Mouse (Mus musculus) C2C12 (cell line): ENCODE measurements around the gene Ckm. TPM values are rescaled to one million over a fixed set of nuclear protein-coding genes. Genes with fewer than 3 reads are reported as not detected.

Experiments used
- H3K27me3 ChIP-seq: one replicate; pipeline ENCODE4 v1.6.1; 2011; ENCODE audit not compliant: control insufficient read depth, insufficient read depth, insufficient read length
- H3K36me3 ChIP-seq: one replicate; pipeline ENCODE4 v1.6.1; 2011; ENCODE audit not compliant: control insufficient read depth, insufficient read depth
- H3K4me3 ChIP-seq: one replicate; pipeline ENCODE4 v1.5.1; 2011; ENCODE audit warnings: mild to moderate bottlenecking, control low read depth; ENCODE audit not compliant: poor library complexity, insufficient read depth, severe bottlenecking
- H3K79me2 ChIP-seq: one replicate; pipeline ENCODE4 v1.6.1; 2011; ENCODE audit not compliant: control insufficient read depth, insufficient read depth
- H3K79me3 ChIP-seq: one replicate; pipeline ENCODE4 v1.6.1; 2011; ENCODE audit warnings: low read depth, control low read depth
- H3ac ChIP-seq: one replicate; pipeline ENCODE3; 2011; ENCODE audit warnings: low read depth; ENCODE audit not compliant: control insufficient read depth, insufficient read length
- CEBPB ChIP-seq: IDR thresholded peaks from one replicate; pipeline ENCODE4 v1.6.1; 2011; ENCODE audit warnings: low read depth, mild to moderate bottlenecking, control low read depth, moderate library complexity
- CTCF ChIP-seq: IDR thresholded peaks from one replicate; pipeline ENCODE4 v1.5.1; 2011; ENCODE audit not compliant: control insufficient read depth, insufficient read depth, insufficient read length
- FOSL1 ChIP-seq: IDR thresholded peaks from one replicate; pipeline ENCODE4 v1.8.0; 2011; ENCODE audit warnings: mild to moderate bottlenecking, low read length; ENCODE audit not compliant: poor library complexity, insufficient read depth, severe bottlenecking
- MAX ChIP-seq: IDR thresholded peaks from one replicate; pipeline ENCODE4 v1.6.1; 2011; ENCODE audit warnings: mild to moderate bottlenecking, control low read depth
- MYOD1 ChIP-seq: IDR thresholded peaks from one replicate; pipeline ENCODE4 v1.6.1; 2011; ENCODE audit warnings: low read depth; ENCODE audit not compliant: control insufficient read depth, insufficient read length
- MYOG ChIP-seq: IDR thresholded peaks from one replicate; pipeline ENCODE4 v1.6.1; 2011; ENCODE audit not compliant: control insufficient read depth, insufficient read length; ENCODE audit errors: extremely low read depth
- USF1 ChIP-seq: IDR thresholded peaks from one replicate; pipeline ENCODE4 v1.6.1; 2011; ENCODE audit warnings: low read depth, mild to moderate bottlenecking, control low read depth, moderate library complexity
- polyA plus RNA-seq: library from polyadenylated mRNA; unstranded; fragments of >200 nt; fragmentation: generic; extraction: Trizol; gene quantifications from one replicate; pipeline ENCODE4 v1.2.1, GENCODE M21; 2012; ENCODE audit warnings: missing spikeins

Ckm gene
- polyA plus RNA-seq, 1 experiment: 1.9 TPM

- H3K79me3 ChIP-seq: no peaks in the 10 kb centered on the region
- no peaks in the 10 kb centered on the region for H3K27me3 ChIP-seq
- no peak for TF ChIP-seq USF1
- no peak for TF ChIP-seq CTCF
- TF ChIP-seq FOSL1: no peak
- no peak overlapping the region for H3K4me3 ChIP-seq
- no peaks in the 10 kb centered on the region for H3K79me2 ChIP-seq
- H3K36me3 ChIP-seq: peaks cover 2% of the 10 kb centered on the region
- H3ac ChIP-seq: no peak overlapping the region
These were observed 27.9 kb downstream of the Ckm start for GRCm38 (mm10) chr7:19432475-19432874.

- TF ChIP-seq MYOD1: no peak
- no peak for TF ChIP-seq CTCF
- no peak for TF ChIP-seq MYOG
- H3K27me3 ChIP-seq: no peaks in the 10 kb centered on the region
- no peak overlapping the region for H3ac ChIP-seq
- H3K4me3 ChIP-seq: no peak overlapping the region
- H3K79me3 ChIP-seq: no peaks in the 10 kb centered on the region
- no peaks in the 10 kb centered on the region for H3K79me2 ChIP-seq
- H3K36me3 ChIP-seq: peaks cover 2% of the 10 kb centered on the region
These were observed 31.7 kb downstream of the Ckm start for GRCm38 (mm10) chr7:19436276-19436675.

GRCm38 (mm10) chr7:19437048-19437447, 32.5 kb downstream of the Ckm start:
- TF ChIP-seq MYOG (no peak), USF1 (no peak), FOSL1 (no peak), MYOD1 (no peak), CEBPB (no peak), CTCF (no peak), MAX (no peak)
- H3K27me3 ChIP-seq: no peaks in the 10 kb centered on the region

GRCm38 (mm10) chr7:19441448-19442091, 37.0 kb downstream of the Ckm start:
- no peaks in the 10 kb centered on the region for H3K36me3 ChIP-seq
- no peaks in the 10 kb centered on the region for H3K79me3 ChIP-seq
- no peaks in the 10 kb centered on the region for H3K27me3 ChIP-seq
- H3K79me2 ChIP-seq: no peaks in the 10 kb centered on the region
- TF ChIP-seq CEBPB: no peak
- no peak for TF ChIP-seq MYOG
- no peak overlapping the region for H3ac ChIP-seq
- H3K4me3 ChIP-seq: no peak overlapping the region

More at GRCm38 (mm10) chr7:19437048-19437447, 32.5 kb downstream of the Ckm start:
- no peak overlapping the region for H3ac ChIP-seq
- H3K36me3 ChIP-seq: peaks cover 2% of the 10 kb centered on the region
- no peaks in the 10 kb centered on the region for H3K79me2 ChIP-seq
- no peak overlapping the region for H3K4me3 ChIP-seq
- H3K79me3 ChIP-seq: no peaks in the 10 kb centered on the region

GRCm38 (mm10) chr7:19443344-19443743, 38.8 kb downstream of the Ckm start:
- no peaks in the 10 kb centered on the region for H3K27me3 ChIP-seq
- no peaks in the 10 kb centered on the region for H3K79me2 ChIP-seq
- TF ChIP-seq CTCF: no peak
- TF ChIP-seq USF1: no peak
- no peak for TF ChIP-seq CEBPB
- TF ChIP-seq MAX: no peak
- TF ChIP-seq FOSL1: no peak
- no peak for TF ChIP-seq MYOG
- TF ChIP-seq MYOD1: no peak
- no peaks in the 10 kb centered on the region for H3K79me3 ChIP-seq
- H3ac ChIP-seq: no peak overlapping the region
- H3K4me3 ChIP-seq: no peak overlapping the region
- H3K36me3 ChIP-seq: no peaks in the 10 kb centered on the region

- Histone ChIP-seq H3K27me3 (no peaks in the 10 kb centered on the region), H3K79me3 (no peaks in the 10 kb centered on the region), H3K36me3 (no peaks in the 10 kb centered on the region), H3K4me3 (no peak overlapping the region), H3K79me2 (no peaks in the 10 kb centered on the region), H3ac (no peak overlapping the region)
- TF ChIP-seq MYOD1: no peak
- no peak for TF ChIP-seq USF1
- no peak for TF ChIP-seq CTCF
- TF ChIP-seq FOSL1: no peak
- TF ChIP-seq CEBPB: no peak
- no peak for TF ChIP-seq MAX
- no peak for TF ChIP-seq MYOG
These were observed 40.2 kb downstream of the Ckm start for GRCm38 (mm10) chr7:19444801-19445200.
